Mouse (Mus musculus): Measurements from ENCODE around the gene Psmb11. TPM values are rescaled to one million over a fixed set of nuclear protein-coding genes. Genes with fewer than 3 reads are reported as not detected.

Gene Psmb11
- polyA plus RNA-seq, 1 experiment from 2014 or later, result 0.68 TPM

DNA sequence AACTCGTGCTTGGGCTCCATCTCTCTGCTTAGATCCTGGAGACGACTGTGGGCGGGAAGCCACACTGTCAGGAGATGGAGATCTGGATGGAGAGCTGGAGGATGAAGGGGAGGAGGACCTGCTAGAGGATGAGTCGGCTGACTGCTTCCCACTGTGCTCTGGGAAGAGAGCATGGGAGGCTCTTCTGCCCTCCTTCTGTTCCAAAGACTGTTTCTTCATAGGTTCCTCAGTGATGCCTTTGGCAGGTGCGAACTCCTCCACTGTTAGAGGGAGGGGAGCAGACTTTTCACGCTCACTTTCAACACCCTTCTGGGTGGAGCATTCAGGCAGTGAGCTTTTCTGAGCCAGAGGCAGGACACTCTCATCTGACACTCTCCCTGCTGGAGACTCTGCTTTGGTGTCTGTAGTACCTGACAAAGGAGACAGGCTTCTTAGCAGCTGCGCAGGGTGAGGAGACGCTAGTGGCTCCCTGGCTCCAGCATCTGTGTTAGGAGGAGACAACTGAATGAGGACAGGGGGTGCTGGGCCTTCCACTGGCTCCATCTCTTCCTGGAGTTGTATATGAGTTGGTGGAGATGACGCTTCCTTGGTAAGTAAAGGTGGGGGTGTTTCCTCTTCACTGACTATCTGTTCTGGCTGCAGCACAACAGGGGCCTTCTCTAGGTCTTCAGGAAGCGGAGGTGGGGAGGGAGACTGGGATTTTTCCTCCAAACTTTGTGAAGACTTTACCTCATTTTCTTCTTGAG, 43.4 kb downstream of the Psmb11 start:
- H3K27me3 ChIP-seq (replicated peaks), result no peaks in the 10 kb centered on the region
- H3K9ac ChIP-seq, result no peak overlapping the region
- peaks cover 97% of the 10 kb centered on the region for H3K36me3 ChIP-seq
- no peaks in the 10 kb centered on the region for H3K4me1 ChIP-seq
- 87% methylated on average over 10 of the region's 10 CpGs for WGBS
- no peak overlapping the region for H3K27ac ChIP-seq (replicated peaks)
- no peak overlapping the region for H3K4me3 ChIP-seq
- no peak overlapping the region for H3K4me2 ChIP-seq
- no peak for ATAC-seq (ENCODE audit: extremely low read depth, insufficient number of reproducible peaks, low FRiP score, low TSS enrichment)
- no peaks in the 10 kb centered on the region for H3K9me3 ChIP-seq

DNA sequence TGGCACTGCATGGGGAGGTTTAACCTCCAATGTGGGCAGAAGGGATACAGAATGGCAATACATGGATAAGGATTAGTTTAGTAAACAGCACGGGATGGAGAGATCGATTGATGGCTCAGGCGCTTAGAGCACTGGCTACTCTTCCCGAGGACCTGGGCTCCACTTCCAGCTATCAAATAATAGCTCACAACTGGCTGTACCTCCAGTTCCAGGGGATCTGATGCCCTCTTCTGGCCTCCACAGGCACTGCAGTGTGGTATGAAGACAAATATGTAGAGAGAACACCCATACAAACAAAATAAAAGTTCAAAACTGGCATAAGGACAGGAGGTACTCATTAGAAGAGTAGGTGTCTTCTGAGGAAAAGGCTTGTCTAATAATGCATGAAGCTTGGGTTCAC, 48.1 kb downstream of the Psmb11 start:
- Histone ChIP-seq H3K4me2 (no peak overlapping the region), H3K27me3 (replicated peaks) (no peaks in the 10 kb centered on the region), H3K36me3 (peaks cover 90% of the 10 kb centered on the region), H3K4me3 (no peak overlapping the region), H3K9me3 (no peaks in the 10 kb centered on the region), H3K4me1 (0 out of 2 replicates have a peak, but pooled peaks cover 3% of the 10 kb centered on the region), H3K27ac (replicated peaks) (no peak overlapping the region), H3K9ac (no peak overlapping the region)
- WGBS, result 79% methylated on average over 4 of the region's 4 CpGs
- ATAC-seq (ENCODE audit: extremely low read depth, insufficient number of reproducible peaks, low FRiP score, low TSS enrichment), result no peak

DNA sequence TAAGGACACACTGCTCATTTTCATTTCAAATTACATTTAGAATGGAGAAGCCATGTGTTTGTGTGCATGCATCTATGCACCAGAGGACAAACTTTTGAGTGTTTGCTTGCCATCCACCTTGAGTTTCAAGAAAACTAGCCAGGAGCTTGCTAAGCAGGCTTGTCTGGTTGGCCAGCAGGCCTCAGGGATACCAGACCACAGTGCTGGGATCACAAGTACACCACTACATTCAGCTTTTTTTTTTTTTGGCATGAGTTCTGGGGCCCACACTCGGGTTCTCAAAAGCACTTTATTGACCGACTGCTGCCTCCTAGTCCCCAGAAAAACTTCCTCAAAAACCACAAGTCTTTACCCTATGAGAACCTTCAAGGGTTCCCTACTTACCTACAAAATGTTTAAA, 53.1 kb downstream of the Psmb11 start:
- Histone ChIP-seq H3K4me2 (no peak overlapping the region), H3K4me3 (no peak overlapping the region), H3K4me1 (0 out of 2 replicates have a peak, but pooled peaks cover 3% of the 10 kb centered on the region), H3K27me3 (replicated peaks) (no peaks in the 10 kb centered on the region), H3K27ac (replicated peaks) (no peak overlapping the region), H3K9ac (no peak overlapping the region), H3K36me3 (peaks cover 86% of the 10 kb centered on the region), H3K9me3 (no peaks in the 10 kb centered on the region)
- ATAC-seq (ENCODE audit: extremely low read depth, insufficient number of reproducible peaks, low FRiP score, low TSS enrichment), result no peak
- 80% methylated on average over 2 of the region's 2 CpGs for WGBS

- peaks cover 89% of the 10 kb centered on the region for H3K36me3 ChIP-seq
- H3K27ac ChIP-seq (replicated peaks), result no peak overlapping the region
- no peaks in the 10 kb centered on the region for H3K9me3 ChIP-seq
- no peak overlapping the region for H3K4me3 ChIP-seq
- H3K4me2 ChIP-seq, result no peak overlapping the region
- no peaks in the 10 kb centered on the region for H3K27me3 ChIP-seq (replicated peaks)
- 0 out of 2 replicates have a peak, but pooled peaks cover 3% of the 10 kb centered on the region for H3K4me1 ChIP-seq
- ATAC-seq (ENCODE audit: extremely low read depth, insufficient number of reproducible peaks, low FRiP score, low TSS enrichment), result no peak
- 85% methylated on average over 5 of the region's 5 CpGs for WGBS
- H3K9ac ChIP-seq, result no peak overlapping the region
Observed at GRCm38 (mm10) chr14:54676290-54676689, 55.1 kb downstream of the Psmb11 start.

- no peaks in the 10 kb centered on the region for H3K9me3 ChIP-seq
- H3K36me3 ChIP-seq, result peaks cover 86% of the 10 kb centered on the region
- no peak overlapping the region for H3K27ac ChIP-seq (replicated peaks)
- no peak overlapping the region for H3K9ac ChIP-seq
- no peak for ATAC-seq (ENCODE audit: extremely low read depth, insufficient number of reproducible peaks, low FRiP score, low TSS enrichment)
- peaks cover 9% of the 10 kb centered on the region; the same call in 1 of the 2 replicates for H3K4me1 ChIP-seq
- no peak overlapping the region for H3K4me3 ChIP-seq
- H3K4me2 ChIP-seq, result no peak overlapping the region
- WGBS, result 87% methylated on average over 16 of the region's 16 CpGs
- no peaks in the 10 kb centered on the region for H3K27me3 ChIP-seq (replicated peaks)
Observed at GRCm38 (mm10) chr14:54678657-54679304, 57.5 kb downstream of the Psmb11 start.

MicroRNAs within 50 kb of the gene (microRNA counts, 519-probe panel; counts per million panel counts)
- 209 counts per million, percentile 61 among the panel's probes with 10 or more counts for microRNA mmu-miR-686

Small RNAs within 50 kb of the gene (microRNA-seq; reads per million reads assigned to microRNA genes)
- gene Mir686 (not detected), gene Mir6948 (0.61 reads per million)

Other genes with a start within 250 kb of the Psmb11 start
- 9.6 and 10.8 TPM in 2 replicates for gene Slc7a7, start 203.7 kb upstream of the Psmb11 start, polyA plus RNA-seq (2015; fragmentation: Nextera tagmentation; extraction: Ambion mirVana)
- gene Mrpl52, start 194.5 kb upstream of the Psmb11 start, polyA plus RNA-seq (2015; fragmentation: Nextera tagmentation; extraction: Ambion mirVana), result 226 and 256 TPM in 2 replicates
- 97.4 and 98.7 TPM in 2 replicates for gene Mmp14, start 189.8 kb upstream of the Psmb11 start, polyA plus RNA-seq (2015; fragmentation: Nextera tagmentation; extraction: Ambion mirVana)
- gene Lrp10, start 157.3 kb upstream of the Psmb11 start, polyA plus RNA-seq (2015; fragmentation: Nextera tagmentation; extraction: Ambion mirVana), result 42.1 and 42.2 TPM in 2 replicates
- 1.6 and 2.0 TPM in 2 replicates for gene Rem2, start 145.3 kb upstream of the Psmb11 start, polyA plus RNA-seq (2015; fragmentation: Nextera tagmentation; extraction: Ambion mirVana)
- gene Prmt5, start 103.9 kb upstream of the Psmb11 start, polyA plus RNA-seq (2015; fragmentation: Nextera tagmentation; extraction: Ambion mirVana), result 58.5 and 64.5 TPM in 2 replicates
- gene Haus4, start 66.8 kb upstream of the Psmb11 start, polyA plus RNA-seq (2015; fragmentation: Nextera tagmentation; extraction: Ambion mirVana), result 42.0 and 43.5 TPM in 2 replicates
- gene Ajuba, start 43.9 kb upstream of the Psmb11 start, polyA plus RNA-seq (2015; fragmentation: Nextera tagmentation; extraction: Ambion mirVana), result 28.1 and 29.6 TPM in 2 replicates
- 5.8 and 6.0 TPM in 2 replicates for gene 4931414P19Rik, start 15.4 kb upstream of the Psmb11 start, polyA plus RNA-seq (2015; fragmentation: Nextera tagmentation; extraction: Ambion mirVana)
- gene Psmb5, start 3.4 kb upstream of the Psmb11 start, polyA plus RNA-seq (2015; fragmentation: Nextera tagmentation; extraction: Ambion mirVana), result 323 and 363 TPM in 2 replicates
- gene Gm17606, start 19.5 kb downstream of the Psmb11 start, polyA plus RNA-seq (2015; fragmentation: Nextera tagmentation; extraction: Ambion mirVana), result not detected in 2 replicates
- 1.7 and 2.1 TPM in 2 replicates for gene Cdh24, start 19.9 kb downstream of the Psmb11 start, polyA plus RNA-seq (2015; fragmentation: Nextera tagmentation; extraction: Ambion mirVana)
- 48.1 and 49.2 TPM in 2 replicates for gene 1700123O20Rik, start 64.8 kb downstream of the Psmb11 start, polyA plus RNA-seq (2015; fragmentation: Nextera tagmentation; extraction: Ambion mirVana)
- 81.2 and 85.3 TPM in 2 replicates for gene Acin1, start 65.5 kb downstream of the Psmb11 start, polyA plus RNA-seq (2015; fragmentation: Nextera tagmentation; extraction: Ambion mirVana)
- gene Gm29776, start 77.4 kb downstream of the Psmb11 start, polyA plus RNA-seq (2015; fragmentation: Nextera tagmentation; extraction: Ambion mirVana), result 0.16 and 0.18 TPM in 2 replicates
- 0.11 TPM in 1 of 2 replicates, not detected in the other for gene Cebpe, start 90.7 kb downstream of the Psmb11 start, polyA plus RNA-seq (2015; fragmentation: Nextera tagmentation; extraction: Ambion mirVana)
- gene Slc7a8, start 160.5 kb downstream of the Psmb11 start, polyA plus RNA-seq (2015; fragmentation: Nextera tagmentation; extraction: Ambion mirVana), result 3.4 and 4.0 TPM in 2 replicates
- gene Rnf212b, start 192.7 kb downstream of the Psmb11 start, polyA plus RNA-seq (2015; fragmentation: Nextera tagmentation; extraction: Ambion mirVana), result not detected in 2 replicates
- 5.3 and 8.0 TPM in 2 replicates for gene Homez, start 249.5 kb downstream of the Psmb11 start, polyA plus RNA-seq (2015; fragmentation: Nextera tagmentation; extraction: Ambion mirVana)

Measured in heart, embryonic 13.5 days (tissue).